Mouse (Mus musculus): ENCODE measurements around the gene Rhoh.

Gene Rhoh

DNA sequence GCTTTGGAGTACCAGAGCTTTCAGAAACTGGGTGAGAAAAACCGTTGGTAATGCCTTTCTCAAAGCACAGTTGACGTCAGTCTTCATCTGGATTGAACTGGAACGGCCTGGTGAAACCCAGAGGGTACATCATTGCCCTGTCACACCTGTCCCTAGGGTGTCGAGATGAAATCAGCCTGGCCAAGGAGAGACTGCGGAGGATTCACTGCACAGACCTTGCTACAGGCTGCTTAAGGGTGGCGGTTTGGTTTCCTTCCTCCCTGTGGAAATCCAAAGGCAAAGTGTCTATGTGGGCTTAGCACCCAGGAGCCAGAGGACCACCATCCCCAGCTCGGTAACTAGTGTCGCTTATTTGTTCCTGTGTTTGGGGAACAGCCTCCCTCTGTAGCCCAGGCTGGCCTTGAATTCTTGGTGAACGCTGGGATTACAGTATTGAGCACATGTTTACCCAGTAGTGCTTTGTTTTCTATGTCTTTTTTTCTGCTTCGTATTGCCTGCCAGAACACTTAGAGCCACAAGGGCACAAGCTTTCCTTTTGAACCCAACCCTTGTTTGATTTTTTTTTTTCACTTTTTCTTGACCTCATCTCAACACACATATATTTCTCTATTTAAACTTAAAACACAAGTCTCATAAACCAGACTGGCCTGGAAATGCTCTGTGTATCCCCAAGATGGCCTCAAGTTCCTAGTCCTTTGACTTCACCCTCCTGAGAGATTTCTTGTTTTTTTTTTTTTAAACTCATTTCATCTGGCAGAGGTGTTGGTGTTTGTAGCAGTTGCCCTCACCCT is at the start of gene Rhoh:
Gene Rhoh, plus strand, starts transcription at position 60 of the 791 bp plus-strand sequence.
- DNase-seq = no peak

DNA sequence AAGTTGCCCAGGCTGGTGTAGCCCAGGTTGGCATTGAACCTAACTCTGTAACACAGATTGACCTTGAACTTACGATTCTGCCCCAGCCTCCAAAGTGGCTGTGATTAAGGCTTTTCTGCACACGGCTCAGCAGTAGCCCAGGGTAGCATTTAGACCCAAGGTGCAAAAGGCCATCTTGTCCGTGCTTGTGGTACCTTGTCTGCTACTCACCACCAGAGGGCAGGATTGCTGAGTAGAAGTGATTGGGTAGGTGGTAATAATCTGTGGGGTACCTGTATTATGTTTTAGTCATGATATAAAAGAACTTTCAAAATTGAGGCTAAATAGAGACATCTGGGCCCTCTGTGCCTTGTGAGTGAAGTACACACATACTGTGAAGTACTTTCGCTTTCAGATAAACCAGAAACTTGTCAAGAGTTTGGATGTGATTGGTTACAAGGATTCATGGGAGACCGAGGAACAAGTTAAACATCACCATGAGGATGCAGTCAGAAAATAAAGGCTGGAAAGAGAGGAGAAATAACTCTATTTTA is 37.3 kb upstream of the Rhoh start:
- peak; percentile 57 for DNase-seq

DNA sequence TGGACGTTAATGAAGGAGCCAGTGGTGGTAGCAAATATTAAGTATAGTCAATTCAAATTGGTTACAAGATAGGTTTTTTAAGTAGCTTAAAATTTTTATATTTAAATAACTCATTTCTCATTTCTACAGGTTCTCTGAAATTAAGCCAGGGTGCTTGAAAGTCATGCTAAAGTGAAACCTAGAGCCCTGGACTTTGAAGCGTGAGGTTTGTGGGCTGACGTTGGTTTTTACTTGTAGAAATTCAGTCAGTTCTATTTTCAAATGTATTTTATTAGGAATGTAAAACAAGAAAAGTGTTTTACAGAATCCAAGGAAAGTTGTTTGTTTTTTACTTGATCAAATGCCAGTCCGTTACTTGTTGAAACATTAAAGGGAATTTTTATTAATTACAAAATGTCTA is 34.5 kb upstream of the Rhoh start:
- DNase-seq = no peak

DNA sequence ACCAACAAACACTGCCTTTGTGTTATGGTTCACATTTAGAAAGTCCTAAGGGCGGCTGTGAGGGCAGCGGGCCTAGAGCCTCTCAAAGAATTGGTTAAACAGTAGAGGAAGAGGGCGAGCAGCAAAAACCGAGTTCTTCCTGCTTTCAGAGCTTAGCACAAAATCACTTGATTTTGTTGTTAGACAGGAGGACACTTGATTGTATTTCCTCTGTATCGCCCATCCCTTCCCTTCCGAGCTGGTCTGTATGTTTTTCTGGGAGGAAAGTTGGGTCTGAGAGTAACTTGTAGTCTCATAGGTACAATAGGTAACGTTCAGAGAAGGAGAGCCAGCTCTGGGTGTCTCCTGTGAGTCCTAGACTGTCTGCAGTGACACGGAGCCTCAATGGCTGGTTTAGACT is 33.9 kb upstream of the Rhoh start:
- no peak for DNase-seq

DNA sequence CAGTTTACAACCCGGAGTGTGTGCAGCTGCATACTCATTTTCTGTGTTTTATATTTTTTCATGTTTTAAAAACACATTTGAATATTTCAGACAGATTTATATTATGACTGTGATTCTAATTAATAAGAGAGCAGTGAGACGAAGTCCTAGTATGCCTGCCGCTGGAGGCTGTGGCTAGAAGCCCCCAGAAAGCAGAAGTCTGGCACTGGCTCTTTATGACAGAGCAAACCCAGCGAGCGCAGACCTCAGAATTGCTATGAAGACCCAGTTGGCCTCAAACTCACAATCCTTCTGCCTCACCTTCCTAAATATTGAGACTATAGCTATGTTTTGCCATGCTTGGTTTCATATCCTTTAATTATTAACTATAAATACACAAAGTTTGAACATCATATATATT is 32.8 kb upstream of the Rhoh start:
- DNase-seq = no peak

DNA sequence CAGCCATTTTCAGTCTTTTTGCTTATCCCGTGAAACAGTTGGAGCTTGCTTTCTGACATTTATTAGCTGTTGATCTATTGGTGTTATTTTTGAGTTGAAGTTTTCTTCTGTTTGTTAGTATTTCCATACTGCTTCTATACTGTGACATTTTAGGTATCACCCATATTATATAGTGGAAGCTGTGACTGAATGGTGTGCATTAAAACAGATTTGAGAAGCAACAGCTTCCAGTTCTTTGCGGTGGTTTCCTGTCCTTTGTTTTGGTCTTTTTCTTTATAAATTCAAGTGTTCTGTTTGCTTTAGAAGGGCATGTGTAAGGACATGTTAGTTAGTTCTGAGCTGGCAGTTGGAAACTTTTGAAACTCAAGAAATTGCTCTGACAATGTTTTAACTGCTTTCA is 32.0 kb upstream of the Rhoh start:
- DNase-seq = no peak

DNA sequence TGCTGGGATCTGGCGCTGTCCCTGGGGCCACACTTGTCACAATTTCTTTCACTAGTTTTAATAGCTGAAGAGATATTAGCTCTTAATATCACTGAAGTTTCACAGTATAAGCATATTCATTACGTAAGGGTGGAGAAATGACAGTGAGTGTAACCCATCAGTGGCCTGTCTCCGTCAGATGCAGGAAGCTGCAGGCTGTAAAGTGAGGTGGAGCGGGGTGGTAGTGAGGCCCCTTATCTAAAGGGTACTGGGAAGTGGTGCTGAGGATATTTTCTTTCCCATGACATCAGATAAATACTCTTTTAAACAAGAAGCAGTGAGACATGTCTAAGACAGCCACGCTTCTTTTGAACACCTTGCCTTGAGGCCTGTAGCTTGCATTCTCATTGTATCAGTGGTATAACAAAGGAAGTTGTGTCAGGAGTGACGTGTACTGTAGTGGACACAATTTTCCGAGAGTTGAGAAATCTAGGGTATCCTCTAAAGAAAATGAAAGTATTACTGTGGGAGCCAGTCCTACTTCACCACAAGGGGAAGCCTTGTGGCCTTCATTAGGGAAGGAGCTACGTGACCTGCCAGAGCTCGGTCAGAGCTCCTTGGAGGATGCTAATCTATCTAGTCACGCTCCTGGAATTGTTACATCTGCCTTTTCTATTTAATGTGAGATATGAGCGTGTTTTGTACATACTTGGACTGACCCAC is 28.9 kb upstream of the Rhoh start:
- DNase-seq = no peak

DNA sequence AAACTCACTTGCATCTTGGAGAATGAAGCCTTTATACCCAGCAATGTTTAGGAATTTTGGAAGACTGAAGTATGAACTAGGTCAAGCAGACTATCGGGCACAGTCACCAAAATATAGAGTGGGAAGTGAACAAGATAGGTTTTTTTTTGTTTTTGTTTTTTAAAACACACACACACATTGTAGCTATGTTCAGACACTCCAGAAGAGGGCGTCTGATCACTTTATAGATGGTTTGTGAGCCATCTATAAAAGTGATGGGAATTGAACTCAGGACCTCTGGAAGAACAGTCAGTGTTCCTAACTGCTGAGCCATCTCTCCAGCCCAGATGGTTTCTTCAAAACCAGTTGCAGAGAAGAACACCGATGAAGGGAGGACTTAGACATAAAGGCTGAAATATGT is 27.9 kb upstream of the Rhoh start:
- no peak for DNase-seq

DNA sequence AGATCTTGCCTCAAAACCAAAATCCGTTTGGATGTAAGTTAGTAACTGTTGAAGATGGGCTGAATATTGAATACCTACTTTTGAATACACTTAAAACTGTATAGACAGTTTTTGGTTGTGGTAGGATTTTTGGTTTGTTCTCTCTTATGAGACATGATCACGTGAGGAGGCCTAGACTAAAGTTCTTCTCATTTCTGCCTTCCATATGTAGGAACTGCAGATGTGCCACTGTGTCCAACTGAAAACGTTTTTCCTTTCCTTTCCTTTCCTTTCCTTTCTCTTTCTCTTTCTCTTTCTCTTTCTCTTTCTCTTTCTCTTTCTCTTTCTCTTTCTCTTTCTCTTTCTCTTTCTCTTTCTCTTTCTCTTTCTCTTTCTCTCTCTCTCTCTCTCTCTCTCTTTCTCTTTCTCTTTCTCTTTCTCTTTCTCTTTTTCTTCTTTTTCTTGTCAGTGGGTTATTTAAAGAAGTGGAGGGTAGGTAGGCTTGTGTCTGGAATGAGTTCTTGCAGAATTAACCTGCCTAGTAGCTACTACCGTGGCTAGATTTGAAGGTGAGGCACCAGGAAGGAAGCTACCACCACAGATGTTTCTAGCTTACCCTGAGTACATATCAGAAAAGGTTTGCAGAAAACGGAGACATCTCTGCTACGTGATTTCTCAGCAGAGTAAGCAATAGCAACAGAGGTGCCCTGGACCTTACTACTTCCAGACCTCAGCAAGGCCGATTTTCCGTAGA is 27.1 kb upstream of the Rhoh start:
- DNase-seq = no peak

DNA sequence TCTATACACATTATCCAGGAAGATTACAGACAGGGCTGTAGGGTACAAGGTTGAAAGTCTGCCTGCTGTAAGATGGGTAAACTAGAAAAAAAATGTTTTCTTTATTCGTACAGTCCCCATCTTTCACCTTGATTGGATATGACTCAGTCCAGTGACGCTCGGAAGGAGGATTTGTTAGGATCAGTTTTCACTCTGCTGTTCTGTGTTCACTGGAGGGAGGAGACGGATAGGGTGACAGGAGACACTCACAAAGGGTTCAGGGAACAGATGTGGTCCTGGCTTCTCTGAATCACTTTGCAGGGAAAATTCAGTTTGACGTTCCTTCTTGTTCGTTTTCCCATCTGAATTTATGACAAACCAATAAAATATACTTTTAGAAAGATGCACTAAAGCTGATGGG is 23.0 kb upstream of the Rhoh start:
- DNase-seq = no peak

DNA sequence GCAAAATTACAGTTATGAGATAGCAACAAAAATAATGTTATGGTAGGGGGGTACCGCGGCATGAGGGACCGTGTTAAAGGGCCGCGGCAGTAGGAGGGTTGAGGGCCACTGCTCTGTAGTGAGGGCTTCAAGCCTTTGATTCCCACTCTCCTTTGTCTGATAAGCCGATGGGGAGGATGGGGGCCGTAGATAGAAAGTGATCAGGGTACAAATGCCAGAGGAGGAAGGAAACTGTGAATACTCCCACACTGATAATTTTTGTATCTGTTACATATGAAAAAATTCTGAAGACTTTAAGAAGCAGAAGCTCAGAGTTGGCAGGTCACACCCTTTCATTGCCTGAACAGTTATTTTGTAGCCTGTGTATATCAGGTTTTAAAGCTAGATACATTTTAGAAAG is 18.1 kb upstream of the Rhoh start:
- no peak for DNase-seq

DNA sequence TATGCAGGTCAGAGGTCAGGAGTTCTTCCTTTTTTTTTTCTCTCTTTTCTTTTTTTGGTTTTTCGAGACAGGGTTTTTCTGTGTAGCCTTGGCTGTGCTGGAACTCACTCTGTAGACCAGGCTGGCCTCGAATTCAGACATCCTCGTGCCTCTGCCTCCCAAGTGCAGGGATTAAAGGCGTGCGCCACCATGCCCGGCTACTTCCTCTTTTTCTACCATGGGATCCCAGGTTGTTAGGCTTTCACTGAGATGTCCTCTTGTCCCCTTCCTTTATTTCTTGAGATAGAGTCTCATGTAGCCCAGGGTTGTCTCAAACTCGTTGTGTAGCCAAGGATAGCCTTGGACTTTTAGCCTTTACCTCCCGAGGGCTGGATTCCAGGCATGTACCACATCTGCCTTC is 14.5 kb upstream of the Rhoh start:
- no peak for DNase-seq

DNA sequence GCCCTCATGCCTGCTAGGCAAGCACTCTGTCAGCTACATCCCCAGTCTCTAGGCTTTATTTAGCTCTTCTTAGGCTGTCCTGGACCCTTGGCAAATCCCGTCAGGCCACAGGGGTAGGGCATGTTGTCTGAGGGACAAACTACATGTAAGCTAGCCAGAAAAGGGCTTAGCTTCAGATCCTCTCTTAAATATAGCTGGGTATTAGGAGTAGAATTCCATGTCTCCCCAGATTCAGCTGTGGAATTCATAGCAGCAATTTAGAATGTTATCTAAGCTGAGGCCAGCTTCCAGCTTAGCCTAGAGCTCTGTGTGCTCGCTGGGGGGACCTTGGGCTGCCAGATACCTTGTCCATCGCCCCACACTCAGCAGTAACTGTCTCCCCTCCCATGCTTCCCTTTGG is 14.1 kb upstream of the Rhoh start:
- DNase-seq = no peak

DNA sequence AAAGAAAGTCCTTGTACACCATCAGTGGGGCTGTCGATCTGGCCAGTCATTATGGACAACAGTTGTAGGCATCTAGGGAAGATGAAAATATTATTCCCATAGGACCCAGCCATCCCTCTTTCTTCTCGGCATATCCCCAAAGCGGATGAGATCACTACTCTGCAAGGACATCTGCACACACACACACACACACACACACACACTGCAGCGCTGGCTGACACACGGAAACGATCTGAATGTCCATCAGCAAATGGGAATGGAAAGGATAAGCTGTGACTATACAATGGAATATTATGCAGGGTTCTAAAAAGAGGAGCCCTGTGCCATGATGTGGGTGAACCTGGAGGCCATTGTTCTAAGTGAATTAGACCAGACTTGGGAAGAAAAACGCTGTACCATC is 13.4 kb upstream of the Rhoh start:
- no peak for DNase-seq

DNA sequence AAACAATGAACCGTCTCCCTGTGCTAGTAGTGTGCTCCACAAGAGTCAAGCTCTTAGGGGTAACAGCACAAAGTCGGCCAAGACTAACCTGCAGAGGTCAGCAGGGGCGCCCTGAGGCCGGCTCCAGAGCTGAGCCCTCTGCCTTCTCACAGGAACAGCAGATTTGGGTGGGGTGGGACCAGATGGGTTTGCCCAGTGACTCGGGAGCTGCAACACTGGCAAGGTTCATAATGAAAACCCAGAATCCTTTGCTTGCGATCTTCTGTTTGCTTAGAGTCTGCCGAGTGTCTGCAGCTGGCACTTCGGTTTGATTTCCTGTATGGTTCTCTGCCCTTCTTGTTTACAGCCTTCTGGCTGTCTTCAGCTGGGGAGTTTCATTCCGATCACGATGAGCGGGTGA is 10.2 kb upstream of the Rhoh start:
- no peak for DNase-seq

DNA sequence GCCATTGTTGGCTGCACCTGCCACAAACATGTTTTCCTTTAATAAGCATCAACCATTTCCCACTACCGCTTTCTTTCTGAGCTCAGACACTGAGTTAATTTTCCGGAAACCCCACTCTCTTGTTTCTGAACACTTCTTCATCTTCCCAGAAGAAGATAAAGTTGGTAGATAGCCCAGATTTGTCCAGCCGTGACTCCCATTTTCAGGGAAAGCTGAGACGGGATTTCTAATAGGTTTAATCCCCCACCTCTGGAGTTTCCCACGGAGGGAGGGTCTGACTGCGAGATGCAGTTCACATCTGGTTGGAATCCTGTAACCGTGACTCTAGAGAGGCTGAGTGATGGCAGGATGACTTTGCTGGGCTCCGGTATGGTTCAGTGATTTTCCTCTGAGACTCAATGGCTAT is 6.2 kb upstream of the Rhoh start:
- no peak for DNase-seq

DNA sequence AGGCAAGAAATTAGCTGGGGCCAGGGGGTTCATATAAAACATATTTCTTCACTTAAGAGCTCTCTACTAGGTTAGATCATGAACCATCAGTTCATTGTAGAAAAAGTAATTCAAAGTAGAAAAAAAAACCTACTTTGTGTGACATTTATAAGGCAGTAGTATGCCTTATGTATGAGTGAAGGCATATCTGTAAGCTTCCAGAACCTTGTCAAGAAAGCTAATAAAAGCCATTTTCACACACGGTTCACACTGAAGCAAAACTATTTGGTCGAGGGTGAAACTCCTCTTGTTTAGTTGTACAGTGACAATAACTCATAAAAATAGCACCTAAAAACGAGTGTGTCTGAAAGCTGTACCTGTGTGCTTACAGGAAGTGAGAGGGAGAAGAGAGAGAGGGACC is 5.4 kb upstream of the Rhoh start:
- DNase-seq = no peak

DNA sequence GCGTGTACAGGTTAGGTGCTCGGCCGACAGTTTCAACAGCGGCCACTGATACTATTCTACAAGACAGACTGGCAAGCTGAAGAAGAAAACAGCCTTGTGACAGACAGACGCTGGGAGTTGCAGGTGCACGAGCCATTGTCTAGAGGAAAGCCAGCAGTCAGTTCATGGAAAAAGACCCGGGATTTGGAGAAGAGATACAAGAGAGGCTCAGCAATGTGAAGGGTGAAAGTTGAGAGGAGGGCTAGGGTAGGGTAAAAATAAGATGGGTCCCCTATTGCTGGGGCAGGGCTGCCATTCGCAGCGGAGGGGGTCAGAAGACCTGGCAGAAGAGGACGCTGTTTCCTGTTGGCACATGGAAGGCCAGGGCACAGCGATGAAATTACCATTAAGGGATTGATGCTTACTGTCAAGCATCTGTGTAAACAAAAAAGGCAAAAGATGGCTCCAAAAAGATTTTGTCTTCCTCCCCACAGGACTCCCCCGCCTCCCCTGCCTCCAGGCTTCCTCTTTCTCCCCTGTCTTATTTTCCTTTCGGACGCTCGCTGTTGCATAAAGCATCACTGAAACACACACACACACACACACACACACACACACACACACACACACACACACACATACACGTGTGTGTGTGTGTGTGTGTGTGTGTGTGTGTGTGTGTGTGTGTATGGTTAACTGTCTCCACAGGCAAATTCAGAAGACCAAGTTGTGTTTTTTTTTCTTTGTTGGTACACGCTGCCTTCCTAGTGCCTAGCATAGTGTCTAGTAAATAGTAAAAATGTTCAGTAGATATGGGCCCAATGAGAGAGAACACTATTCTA is 4.2 kb upstream of the Rhoh start:
- DNase-seq = no peak

DNA sequence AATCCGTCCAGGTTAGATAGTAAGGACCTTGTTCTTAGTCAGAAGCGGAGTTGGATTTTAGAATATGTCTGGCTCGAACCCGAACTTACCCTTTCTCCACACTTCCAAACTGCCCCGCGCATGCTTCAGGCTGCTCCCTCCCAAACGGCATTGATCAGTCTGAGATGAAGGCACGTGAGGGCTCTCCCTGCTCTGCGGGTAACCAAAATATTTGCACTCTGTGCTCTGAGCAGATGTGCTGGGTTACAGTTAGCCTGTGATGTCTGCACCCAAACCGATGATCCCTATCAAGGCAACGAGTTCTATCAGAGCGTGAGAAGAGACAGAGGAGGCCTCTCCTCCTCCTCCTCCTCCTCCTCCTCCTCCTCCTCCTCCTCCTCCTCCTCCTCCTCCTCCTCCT is 3.1 kb upstream of the Rhoh start:
- DNase-seq = no peak

DNA sequence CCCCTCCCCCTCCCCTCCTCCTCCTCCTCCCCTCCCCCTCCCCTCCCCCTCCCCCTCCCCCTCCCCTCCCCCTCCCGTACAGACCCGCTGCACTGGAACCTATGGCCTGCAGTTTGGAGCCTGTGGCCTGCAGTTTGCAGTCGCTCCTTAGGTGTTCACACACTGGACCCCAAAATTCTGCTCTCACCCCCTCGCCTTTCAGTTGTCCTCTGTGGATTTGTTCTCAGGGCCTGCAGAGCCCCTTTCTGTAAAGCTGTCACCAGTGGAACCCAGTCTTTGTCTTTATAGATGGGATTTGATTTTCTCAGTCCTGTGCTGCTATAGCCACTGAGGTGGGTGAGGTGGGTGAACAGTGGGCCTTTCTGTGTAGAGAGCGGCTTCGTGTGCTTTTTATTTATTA is 2.7 kb upstream of the Rhoh start:
- DNase-seq = no peak

DNA sequence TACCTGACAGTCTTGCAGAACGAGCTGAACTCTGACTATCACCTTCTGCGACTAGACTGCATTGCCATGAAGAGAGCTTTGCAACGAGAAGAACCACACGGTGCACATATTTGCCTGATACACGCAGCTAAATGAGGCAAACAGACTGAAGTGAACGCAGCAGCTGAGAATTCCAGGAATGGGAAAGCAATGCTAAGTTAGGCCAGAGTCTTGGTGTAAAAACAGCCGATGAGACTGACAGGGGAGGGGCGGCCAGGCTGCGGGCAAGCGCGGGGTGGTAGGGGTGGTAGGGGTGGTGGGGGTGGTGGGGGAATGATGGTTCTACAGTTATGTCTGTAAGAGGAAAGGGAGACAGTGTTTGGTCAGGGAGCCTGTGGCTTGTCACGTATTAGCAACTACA is 2.1 kb upstream of the Rhoh start:
- no peak for DNase-seq

DNA sequence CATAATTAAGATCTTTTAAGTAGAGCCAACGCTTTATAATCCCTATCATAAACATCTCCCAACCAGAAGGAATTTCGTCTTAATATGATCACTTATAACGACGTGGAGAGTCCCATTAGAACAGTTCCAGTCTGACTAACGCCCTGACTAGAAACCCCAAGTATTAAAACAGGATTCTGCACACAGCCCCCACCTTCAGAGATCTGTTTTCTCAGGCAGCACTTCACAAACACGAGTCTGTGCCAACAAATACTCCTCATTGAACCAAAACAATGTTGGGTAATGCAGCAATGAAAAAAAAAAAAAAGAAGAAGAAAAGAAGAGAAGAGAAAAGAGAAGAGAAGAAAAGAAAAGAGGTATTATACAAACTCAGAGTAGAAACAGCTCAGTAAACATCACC is 1.6 kb upstream of the Rhoh start:
- DNase-seq = no peak
